Mouse (Mus musculus) hindbrain, embryonic 11.5 days (tissue): ENCODE measurements around the gene Gabrb1. TPM values are rescaled to one million over a fixed set of nuclear protein-coding genes. Genes with fewer than 3 reads are reported as not detected.

Experiments used
- ATAC-seq: fragments of 200-750 bp; cut with Nextera tagmentation; 2 replicates; pipeline ENCODE4 v1.8.0; 2017; ENCODE audit warnings: mild to moderate bottlenecking, moderate TSS enrichment, moderate library complexity; ENCODE audit not compliant: low FRiP score
- DNase-seq: peaks from one replicate; pipeline ENCODE4 v3.0.0-alpha.2; 2015; ENCODE audit warnings: low spot score
- H3K27ac ChIP-seq: fragments of 300-500 bp; sonication (generic); 2 replicates; pipeline ENCODE4 v1.5.1; 2014; ENCODE audit warnings: mild to moderate bottlenecking, low read depth, low read length
- H3K27me3 ChIP-seq: fragments of 300-500 bp; sonication (generic); 2 replicates; pipeline ENCODE4 v1.6.1; 2014; ENCODE audit warnings: mild to moderate bottlenecking, low read length, moderate library complexity, mixed read lengths; ENCODE audit not compliant: control insufficient read depth, insufficient read depth
- H3K36me3 ChIP-seq: fragments of 300-500 bp; sonication (generic); 2 replicates; pipeline ENCODE4 v1.6.1; 2014; ENCODE audit warnings: mild to moderate bottlenecking, low read length, moderate library complexity, mixed read lengths; ENCODE audit not compliant: control insufficient read depth, insufficient read depth
- H3K4me1 ChIP-seq: fragments of 300-500 bp; sonication (generic); replicated peaks from 2 replicates; pipeline ENCODE4 v1.6.1; 2014; ENCODE audit warnings: low read length, mixed read lengths; ENCODE audit not compliant: control insufficient read depth, insufficient read depth
- H3K4me2 ChIP-seq: fragments of 300-500 bp; sonication (generic); replicated peaks from 2 replicates; pipeline ENCODE4 v1.6.1; 2014; ENCODE audit warnings: mild to moderate bottlenecking, low read depth, low read length
- H3K4me3 ChIP-seq: fragments of 300-500 bp; sonication (generic); 2 replicates; pipeline ENCODE4 v1.5.1; 2014; ENCODE audit warnings: low read depth, low read length
- H3K9ac ChIP-seq: fragments of 300-500 bp; sonication (generic); 2 replicates; pipeline ENCODE4 v1.6.1; 2014; ENCODE audit warnings: low read depth, low read length
- H3K9me3 ChIP-seq: fragments of 300-500 bp; sonication (generic); 2 replicates; pipeline ENCODE4 v1.6.1; 2016; ENCODE audit warnings: low read length; ENCODE audit not compliant: control insufficient read depth
- WGBS: fragments of 180-500 bp; shearing (Covaris S2); extraction: QIAGEN DNeasy Blood & Tissue Kit; methylation state at CpG from one replicate; pipeline ENCODE4 v1.1.7; 2014; 5-methylcytosine and 5-hydroxymethylcytosine counted together
- polyA plus RNA-seq: library from polyadenylated mRNA; unstranded; fragments of >200 nt; fragmentation: Nextera tagmentation; extraction: Ambion mirVana; gene quantifications from 2 replicates; pipeline ENCODE4 v1.2.1, GENCODE M21; 2014

Gene Gabrb1
- polyA plus RNA-seq, 1 experiment from 2014 or later = 0.29 TPM

DNA sequence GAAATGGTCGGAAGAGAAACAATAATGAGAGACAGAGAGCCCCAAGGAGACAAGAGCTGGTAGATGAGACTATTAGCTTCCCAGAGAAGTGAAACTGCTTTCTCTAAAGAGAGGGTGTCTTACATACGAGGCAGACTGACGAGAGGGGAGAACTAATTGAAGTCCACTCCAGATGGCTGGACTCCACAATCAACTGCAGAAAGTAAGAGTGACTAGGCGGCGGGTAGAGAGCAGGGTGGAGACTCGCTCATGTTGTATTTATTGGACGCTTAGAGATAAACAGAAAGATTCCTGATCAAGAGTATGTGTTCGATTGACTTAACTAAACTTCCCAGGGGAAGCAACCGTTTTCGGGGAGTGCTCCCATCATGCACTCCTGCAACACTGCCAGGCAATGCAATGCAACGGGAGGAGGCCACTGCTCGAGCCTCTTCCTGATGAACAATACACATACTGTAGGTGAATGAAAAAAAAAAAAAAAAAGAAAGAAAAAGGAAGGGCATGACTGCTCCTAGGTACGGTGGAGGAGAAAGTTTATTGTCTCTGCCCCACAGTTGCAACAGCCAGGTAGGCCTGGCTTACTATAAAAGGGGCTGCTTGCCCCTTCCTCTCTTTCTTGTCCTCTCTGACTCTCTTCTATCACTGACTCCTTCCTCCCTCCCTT is 526.7 kb downstream of the Gabrb1 start:
- WGBS = 85% methylated on average over 13 of the region's 13 CpGs
- no peaks in the 10 kb centered on the region for H3K4me1 ChIP-seq
- DNase-seq (no peak), ATAC-seq (no peak)
- H3K4me3 ChIP-seq = no peak overlapping the region
- no peak overlapping the region for H3K4me2 ChIP-seq
- H3K36me3 ChIP-seq = no peaks in the 10 kb centered on the region
- H3K9me3 ChIP-seq = no peaks in the 10 kb centered on the region
- H3K27ac ChIP-seq = no peak overlapping the region
- no peak overlapping the region for H3K9ac ChIP-seq
- no peaks in the 10 kb centered on the region for H3K27me3 ChIP-seq

GRCm38 (mm10) chr5:72191154-72191553 is 533.2 kb downstream of the Gabrb1 start:
- Histone ChIP-seq H3K4me3 (no peak overlapping the region), H3K36me3 (no peaks in the 10 kb centered on the region), H3K9ac (no peak overlapping the region), H3K4me1 (no peaks in the 10 kb centered on the region), H3K4me2 (no peak overlapping the region), H3K27ac (no peak overlapping the region), H3K27me3 (no peaks in the 10 kb centered on the region), H3K9me3 (no peaks in the 10 kb centered on the region)
- no peak for DNase-seq
- 82% methylated on average over 7 of the region's 7 CpGs for WGBS
- no peak for ATAC-seq

GRCm38 (mm10) chr5:72191932-72192331 is 534.0 kb downstream of the Gabrb1 start:
- Histone ChIP-seq H3K9me3 (no peaks in the 10 kb centered on the region), H3K27ac (no peak overlapping the region), H3K4me2 (no peak overlapping the region), H3K27me3 (no peaks in the 10 kb centered on the region), H3K4me3 (no peak overlapping the region), H3K9ac (no peak overlapping the region), H3K4me1 (no peaks in the 10 kb centered on the region), H3K36me3 (no peaks in the 10 kb centered on the region)
- no peak for ATAC-seq
- DNase-seq = no peak
- 84% methylated on average over 5 of the region's 5 CpGs for WGBS

GRCm38 (mm10) chr5:72195442-72195841 is 537.5 kb downstream of the Gabrb1 start:
- no peaks in the 10 kb centered on the region for H3K9me3 ChIP-seq
- no peak overlapping the region for H3K27ac ChIP-seq
- H3K4me2 ChIP-seq = no peak overlapping the region
- H3K27me3 ChIP-seq = no peaks in the 10 kb centered on the region
- H3K4me1 ChIP-seq = no peaks in the 10 kb centered on the region
- no peak for ATAC-seq
- no peak for DNase-seq
- no peak overlapping the region for H3K9ac ChIP-seq
- 100% methylated on average over 1 of the region's 1 CpGs for WGBS
- no peaks in the 10 kb centered on the region for H3K36me3 ChIP-seq
- H3K4me3 ChIP-seq = no peak overlapping the region

Other genes starting within 250 kb of the Gabrb1 start
- gene Cox7b2, start 109.9 kb upstream of the Gabrb1 start, polyA plus RNA-seq = not detected in 2 replicates
- 1.2 and 1.6 TPM in 2 replicates for gene Gabra4, start 195 bp downstream of the Gabrb1 start, polyA plus RNA-seq